Mouse (Mus musculus) kidney, adult 2 months (tissue): ENCODE data around the gene Ndufaf2. TPM values are rescaled to one million over a fixed set of nuclear protein-coding genes. Genes with fewer than 3 reads are reported as not detected.

Experiments used
- DNase-seq: peaks from one replicate; pipeline ENCODE4 v3.0.0; 2021
- H3K27ac ChIP-seq: fragments of 200-500 bp; 2 replicates; pipeline ENCODE4 v1.5.1; 2012; ENCODE audit warnings: low read depth, low read length, control low read depth, inconsistent platforms; ENCODE audit not compliant: insufficient read depth
- H3K27me3 ChIP-seq: fragments of 200-500 bp; replicated peaks from 2 replicates; pipeline ENCODE4 v1.6.1; 2012; ENCODE audit warnings: mild to moderate bottlenecking, moderate library complexity, low read length, inconsistent platforms; ENCODE audit not compliant: control insufficient read depth, insufficient read depth
- H3K36me3 ChIP-seq: fragments of 200-500 bp; 2 replicates; pipeline ENCODE4 v1.6.1; 2012; ENCODE audit warnings: mild to moderate bottlenecking, moderate library complexity, low read length, inconsistent platforms; ENCODE audit not compliant: control insufficient read depth, insufficient read depth
- H3K4me1 ChIP-seq: fragments of 200-500 bp; 2 replicates; pipeline ENCODE4 v1.6.1; 2011; ENCODE audit warnings: low read length; ENCODE audit not compliant: control insufficient read depth, insufficient read depth
- H3K4me3 ChIP-seq: fragments of 200-500 bp; 2 replicates; pipeline ENCODE4 v1.5.1; 2011; ENCODE audit warnings: mild to moderate bottlenecking, low read depth, low read length, control low read depth; ENCODE audit not compliant: insufficient read depth
- CTCF ChIP-seq: fragments of 200-500 bp; conservative IDR thresholded peaks from 2 replicates; pipeline ENCODE4 v1.5.1; 2011; ENCODE audit warnings: low read depth, mild to moderate bottlenecking, control low read depth, low read length, moderate library complexity, mixed read lengths; ENCODE audit not compliant: insufficient read depth, insufficient read length
- POLR2A ChIP-seq: fragments of 200-500 bp; IDR thresholded peaks from one replicate; pipeline ENCODE4 v1.6.1; 2011; ENCODE audit warnings: low read depth, low read length, control low read depth
- WGBS: fragments of 180-500 bp; shearing (Covaris S2); methylation state at CpG from one replicate; pipeline ENCODE4 v1.1.7; 2018; 5-methylcytosine and 5-hydroxymethylcytosine counted together
- polyA plus RNA-seq: library from polyadenylated mRNA; depleted of rRNA; stranded (reverse); fragments of >200 nt; gene quantifications from 2 replicates; pipeline ENCODE4 v1.2.3, GENCODE M21; 2012

The Ndufaf2 gene
- polyA plus RNA-seq, 1 experiment: 17.6 TPM

- TF ChIP-seq POLR2A (no peak), CTCF (no peak)
- Histone ChIP-seq H3K4me3 (no peak overlapping the region), H3K36me3 (no peaks in the 10 kb centered on the region), H3K4me1 (no peaks in the 10 kb centered on the region), H3K27ac (no peak overlapping the region), H3K27me3 (no peaks in the 10 kb centered on the region)
- WGBS: 84% methylated on average over 3 of the region's 3 CpGs
- no peak for DNase-seq
These were observed 44.2 kb downstream of the Ndufaf2 start for GRCm38 (mm10) chr13:108114257-108114656.

GRCm38 (mm10) chr13:108113536-108113935, 44.9 kb downstream of the Ndufaf2 start:
- H3K27me3 ChIP-seq: no peaks in the 10 kb centered on the region
- no peaks in the 10 kb centered on the region for H3K4me1 ChIP-seq
- no peaks in the 10 kb centered on the region for H3K36me3 ChIP-seq
- TF ChIP-seq CTCF (no peak), POLR2A (no peak)
- H3K27ac ChIP-seq: no peak overlapping the region
- H3K4me3 ChIP-seq: no peak overlapping the region
- no peak for DNase-seq
- WGBS: 94% methylated on average over 5 of the region's 5 CpGs

- no peak overlapping the region for H3K27ac ChIP-seq
- H3K27me3 ChIP-seq: no peaks in the 10 kb centered on the region
- H3K4me1 ChIP-seq: no peaks in the 10 kb centered on the region
- no peak overlapping the region for H3K4me3 ChIP-seq
- no peak for TF ChIP-seq CTCF
- TF ChIP-seq POLR2A: no peak
- no peak for DNase-seq
- H3K36me3 ChIP-seq: no peaks in the 10 kb centered on the region
- WGBS: 95% methylated on average over 6 of the region's 6 CpGs
These were observed 47.5 kb downstream of the Ndufaf2 start for GRCm38 (mm10) chr13:108110929-108111328.

- 26% methylated on average over 2 of the region's 2 CpGs for WGBS
- no peak for DNase-seq
- H3K4me3 ChIP-seq: no peak overlapping the region
- H3K36me3 ChIP-seq: no peaks in the 10 kb centered on the region
- TF ChIP-seq POLR2A (no peak), CTCF (no peak)
- no peaks in the 10 kb centered on the region for H3K27me3 ChIP-seq
- no peaks in the 10 kb centered on the region for H3K4me1 ChIP-seq
- H3K27ac ChIP-seq: no peak overlapping the region
These were observed 57.7 kb downstream of the Ndufaf2 start for GRCm38 (mm10) chr13:108100700-108101099.

- no peak for DNase-seq
- H3K27ac ChIP-seq: no peak overlapping the region
- no peaks in the 10 kb centered on the region for H3K36me3 ChIP-seq
- H3K4me1 ChIP-seq: no peaks in the 10 kb centered on the region
- H3K27me3 ChIP-seq: no peaks in the 10 kb centered on the region
- no peak overlapping the region for H3K4me3 ChIP-seq
- TF ChIP-seq POLR2A: no peak
- no peak for TF ChIP-seq CTCF
- WGBS: 75% methylated on average over 7 of the region's 7 CpGs
These were observed 62.0 kb downstream of the Ndufaf2 start for GRCm38 (mm10) chr13:108096446-108096845.

GRCm38 (mm10) chr13:108095617-108096016, 62.8 kb downstream of the Ndufaf2 start:
- DNase-seq: no peak
- WGBS: 85% methylated on average over 7 of the region's 7 CpGs

GRCm38 (mm10) chr13:108094681-108095080, 63.7 kb downstream of the Ndufaf2 start:
- Histone ChIP-seq H3K36me3 (no peaks in the 10 kb centered on the region), H3K4me1 (no peaks in the 10 kb centered on the region), H3K27me3 (no peaks in the 10 kb centered on the region), H3K27ac (no peak overlapping the region), H3K4me3 (no peak overlapping the region)
- DNase-seq: no peak
- TF ChIP-seq CTCF (no peak), POLR2A (no peak)
- 94% methylated on average over 5 of the region's 5 CpGs for WGBS

More at GRCm38 (mm10) chr13:108095617-108096016, 62.8 kb downstream of the Ndufaf2 start:
- Histone ChIP-seq H3K36me3 (no peaks in the 10 kb centered on the region), H3K4me3 (no peak overlapping the region), H3K27ac (no peak overlapping the region), H3K4me1 (no peaks in the 10 kb centered on the region), H3K27me3 (no peaks in the 10 kb centered on the region)
- TF ChIP-seq CTCF (no peak), POLR2A (no peak)
